9 mouse cellular contexts compared by ENCODE assay signal in the genomic region with DNA sequence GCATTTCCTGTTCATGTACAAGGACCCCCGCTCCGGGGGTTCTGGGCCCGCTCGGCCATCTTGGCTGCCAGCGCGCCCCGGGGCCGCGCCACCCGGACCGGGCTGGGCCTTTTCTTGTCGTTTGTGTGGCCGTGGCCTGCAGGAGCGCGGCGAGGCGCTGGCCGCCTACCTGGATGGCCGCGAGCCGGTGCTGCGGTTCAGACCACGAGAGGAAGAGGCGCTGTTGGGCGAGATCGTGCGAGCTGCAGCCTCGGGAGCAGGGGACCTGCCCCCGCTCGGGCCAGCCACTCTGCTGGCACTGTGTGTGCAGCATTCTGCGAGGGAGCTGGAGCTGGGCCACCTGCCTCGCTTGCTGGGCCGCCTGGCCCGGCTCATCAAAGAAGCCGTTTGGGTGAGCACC. TPM values are rescaled to one million over a fixed set of nuclear protein-coding genes. Genes with fewer than 3 reads are reported as not detected.
DNase-seq lines count a peak whose midpoint lies in the region; ATAC-seq and TF ChIP-seq lines count a peak whose summit lies in the region.
"Had no signal": no experiment of that assay in that cellular context is flagged by ENCODE, and none has a peak within 500 bp of the region (broad histone marks: within the 10 kb centered on the region; RNA-seq: fewer than 3 reads in every experiment).

No protein-coding gene starts in this region.

- peak; percentile 67 for DNase-seq in kidney, postnatal 0 days (ENCODE audit: low spot score)
- DNase-seq in kidney, adult 11 months = no peak
- peak; percentile 77 for DNase-seq in cerebellum, adult 9-10 months
- DNase-seq in retina, postnatal 1 day = peak; percentile 54
- DNase-seq in layer of hippocampus, adult 8-10 months (ENCODE audit: low spot score in 2 of 2) = no peak

- peak overlapping the region; percentile 2; the same call in 1 of the 2 replicates for H3K9ac ChIP-seq in kidney, postnatal 0 days (ENCODE audit: low read depth, low read length)
- peak overlapping the region; percentile 68 for H3K9ac ChIP-seq in heart, embryonic 14.5 days (ENCODE audit: low read length)
- H3K9ac ChIP-seq in limb, embryonic 15.5 days = 0 out of 2 replicates have a peak overlapping the region, but pooled peaks have one; percentile 28

- peak overlapping the region; percentile 45 for H3K4me2 ChIP-seq in kidney, postnatal 0 days (ENCODE audit: low read length)
- H3K4me2 ChIP-seq in heart, embryonic 14.5 days (ENCODE audit: low read length) = peak overlapping the region; percentile 59
- H3K4me2 ChIP-seq in limb, embryonic 15.5 days = peak overlapping the region; percentile 46

- no peak overlapping the region for H3K4me3 ChIP-seq in kidney, postnatal 0 days (replicated peaks; ENCODE audit: low read depth, low read length)
- H3K4me3 ChIP-seq in heart, embryonic 14.5 days (ENCODE audit: control insufficient read depth in 1 of 2, insufficient read depth in 1 of 2, low read depth in 1 of 2, low read length in 2 of 2) = peak overlapping the region; percentile 6 to 27; a peak in 3 of 4 replicates
- peak overlapping the region; percentile 27 for H3K4me3 ChIP-seq in limb, embryonic 15.5 days

- TF ChIP-seq CTCF in kidney, postnatal 0 days (IDR thresholded peaks at IDR 0.05; ENCODE audit: low read depth) = peak; percentile 52; the same call in 1 of the 2 replicates

- ATAC-seq in kidney, postnatal 0 days (replicated peaks; ENCODE audit: low FRiP score, low read depth) = 0 out of 2 replicates have a peak, but pooled peaks have one; percentile 23
- no peak for ATAC-seq in heart, embryonic 14.5 days (ENCODE audit: insufficient number of reproducible peaks, insufficient read depth, low FRiP score, low read depth)
- no peak for ATAC-seq in limb, embryonic 15.5 days (ENCODE audit: insufficient number of reproducible peaks, low FRiP score, low TSS enrichment, low read depth)
- no peak for ATAC-seq in CD4-positive, CD25-positive, alpha-beta regulatory T cell, adult 4 months

- H3K4me1 ChIP-seq in kidney, postnatal 0 days (replicated peaks; ENCODE audit: insufficient read depth, low read length) = peaks cover 6% of the 10 kb centered on the region; the same call in 1 of the 2 replicates
- peaks cover 17 to 29% of the 10 kb centered on the region in 2 experiments for H3K4me1 ChIP-seq in heart, embryonic 14.5 days (ENCODE audit: control insufficient read depth in 2 of 2, insufficient read depth in 2 of 2, low read length in 2 of 2)
- H3K4me1 ChIP-seq in limb, embryonic 15.5 days = peaks cover 28% of the 10 kb centered on the region

- H3K27ac ChIP-seq in kidney, postnatal 0 days = no peak overlapping the region
- H3K27ac ChIP-seq in heart, embryonic 14.5 days (replicated peaks in 1 of 2; ENCODE audit: control insufficient read depth in 1 of 2, insufficient read depth in 1 of 2, low read depth in 2 of 2, low read length in 2 of 2) = 0 out of 4 replicates have a peak overlapping the region, but pooled peaks of 1 of the 2 experiments have one; percentile 6
- H3K27ac ChIP-seq in limb, embryonic 15.5 days = 0 out of 2 replicates have a peak overlapping the region, but pooled peaks have one; percentile 27

- peaks cover 4% of the 10 kb centered on the region; the same call in 1 of the 2 replicates for H3K27me3 ChIP-seq in kidney, postnatal 0 days (ENCODE audit: insufficient read depth, low read length)
- peaks cover 3% of the 10 kb centered on the region; the same call in 1 of the 2 replicates for H3K27me3 ChIP-seq in heart, embryonic 14.5 days (ENCODE audit: control insufficient read depth, insufficient read depth, low read length)
- peaks cover 6% of the 10 kb centered on the region; the same call in 1 of the 2 replicates for H3K27me3 ChIP-seq in limb, embryonic 15.5 days

- H3K9me3 ChIP-seq in kidney, postnatal 0 days (replicated peaks; ENCODE audit: low read length) = no peaks in the 10 kb centered on the region
- H3K9me3 ChIP-seq in heart, embryonic 14.5 days (ENCODE audit: control insufficient read depth, low read length) = no peaks in the 10 kb centered on the region
- H3K9me3 ChIP-seq in limb, embryonic 15.5 days = no peaks in the 10 kb centered on the region

- H3K36me3 ChIP-seq in kidney, postnatal 0 days (ENCODE audit: insufficient read depth, low read length) = 0 out of 2 replicates have a peak, but pooled peaks cover 4% of the 10 kb centered on the region
- peaks cover 15% of the 10 kb centered on the region for H3K36me3 ChIP-seq in heart, embryonic 14.5 days (ENCODE audit: control insufficient read depth, insufficient read depth, low read length)
- H3K36me3 ChIP-seq in limb, embryonic 15.5 days = peaks cover 13% of the 10 kb centered on the region

- WGBS in kidney, postnatal 0 days = 21% methylated on average over 35 of the region's 35 CpGs
- 23% methylated on average over 35 of the region's 35 CpGs for WGBS in heart, embryonic 14.5 days
- 18% methylated on average over 35 of the region's 35 CpGs for WGBS in limb, embryonic 15.5 days

RNA-seq across cellular contexts. Expression of a gene that starts 5.2 kb away (rescaled TPM):
- 16.9 and 21.1 TPM in 2 replicates for polyA plus RNA-seq in kidney, postnatal 0 days (2015; fragmentation: Nextera tagmentation; extraction: Ambion mirVana)
- polyA plus RNA-seq in heart, embryonic 14.5 days (2014; fragmentation: Nextera tagmentation; extraction: Ambion mirVana) = 22.4 and 24.3 TPM in 2 replicates
- 11.4 and 12.0 TPM in 2 replicates for polyA plus RNA-seq in limb, embryonic 15.5 days (2015; fragmentation: Nextera tagmentation; extraction: Ambion mirVana)
- total RNA-seq in layer of hippocampus, adult 8-10 months (2022) = 1 to 10 TPM; 5.8 to 7.5 (median 6.6) TPM
- polyA plus RNA-seq in CD4-positive, CD25-positive, alpha-beta regulatory T cell, adult 4 months (2017; shearing (Covaris generic)) = under 1 TPM in 1 of 2 experiments, not detected in 1; 0.20 TPM
- total RNA-seq: hematopoietic stem cell, adult 5-6 weeks had no signal

RNA-seq across cellular contexts. Expression of a gene that starts 7.3 kb away (rescaled TPM):
- 3.9 and 4.8 TPM in 2 replicates for polyA plus RNA-seq in kidney, postnatal 0 days (2015; fragmentation: Nextera tagmentation; extraction: Ambion mirVana)
- 6.2 and 7.6 TPM in 2 replicates for polyA plus RNA-seq in heart, embryonic 14.5 days (2014; fragmentation: Nextera tagmentation; extraction: Ambion mirVana)
- polyA plus RNA-seq in limb, embryonic 15.5 days (2015; fragmentation: Nextera tagmentation; extraction: Ambion mirVana) = 21.9 and 36.8 TPM in 2 replicates
- 1 to 10 TPM; 1.5 to 4.4 (median 2.4) TPM for total RNA-seq in layer of hippocampus, adult 8-10 months (2022)
- under 1 TPM; 0.32 to 0.40 TPM for polyA plus RNA-seq in CD4-positive, CD25-positive, alpha-beta regulatory T cell, adult 4 months (2017; shearing (Covaris generic))
- total RNA-seq: hematopoietic stem cell, adult 5-6 weeks had no signal

RNA-seq across cellular contexts. Expression of a gene that starts 10.9 kb away (rescaled TPM):
- polyA plus RNA-seq in kidney, postnatal 0 days (2015; fragmentation: Nextera tagmentation; extraction: Ambion mirVana) = 0.17 and 0.29 TPM in 2 replicates
- 0.23 and 0.41 TPM in 2 replicates for polyA plus RNA-seq in heart, embryonic 14.5 days (2014; fragmentation: Nextera tagmentation; extraction: Ambion mirVana)
- polyA plus RNA-seq in limb, embryonic 15.5 days (2015; fragmentation: Nextera tagmentation; extraction: Ambion mirVana) = 0.14 and 0.27 TPM in 2 replicates
- total RNA-seq in layer of hippocampus, adult 8-10 months (2022) = under 1 TPM in 3 of 4 experiments, not detected in 1; 0.14 to 0.27 (median 0.22) TPM
- not detected for polyA plus RNA-seq in CD4-positive, CD25-positive, alpha-beta regulatory T cell, adult 4 months (2017; shearing (Covaris generic))
- total RNA-seq: hematopoietic stem cell, adult 5-6 weeks had no signal

RNA-seq across cellular contexts. Expression of a gene that starts 15.4 kb away (rescaled TPM):
- 0.08 and 0.26 TPM in 2 replicates for polyA plus RNA-seq in kidney, postnatal 0 days (2015; fragmentation: Nextera tagmentation; extraction: Ambion mirVana)
- 0.07 TPM in 1 of 2 replicates, not detected in the other for polyA plus RNA-seq in heart, embryonic 14.5 days (2014; fragmentation: Nextera tagmentation; extraction: Ambion mirVana)
- 2.9 and 3.3 TPM in 2 replicates for polyA plus RNA-seq in limb, embryonic 15.5 days (2015; fragmentation: Nextera tagmentation; extraction: Ambion mirVana)
- total RNA-seq in layer of hippocampus, adult 8-10 months (2022) = under 1 TPM in 3 of 4 experiments, not detected in 1; 0.20 to 0.28 (median 0.21) TPM
- polyA plus RNA-seq in CD4-positive, CD25-positive, alpha-beta regulatory T cell, adult 4 months (2017; shearing (Covaris generic)) = not detected

RNA-seq across cellular contexts. Expression of a gene that starts 17.2 kb away (rescaled TPM):
- polyA plus RNA-seq in kidney, postnatal 0 days (2015; fragmentation: Nextera tagmentation; extraction: Ambion mirVana) = 0.12 TPM in 1 of 2 replicates, not detected in the other
- not detected in 2 replicates for polyA plus RNA-seq in heart, embryonic 14.5 days (2014; fragmentation: Nextera tagmentation; extraction: Ambion mirVana)
- polyA plus RNA-seq in limb, embryonic 15.5 days (2015; fragmentation: Nextera tagmentation; extraction: Ambion mirVana) = 0.58 and 0.93 TPM in 2 replicates
- not detected for total RNA-seq in layer of hippocampus, adult 8-10 months (2022)
- not detected for polyA plus RNA-seq in CD4-positive, CD25-positive, alpha-beta regulatory T cell, adult 4 months (2017; shearing (Covaris generic))
- total RNA-seq: hematopoietic stem cell, adult 5-6 weeks had no signal

Comparison
In these comparisons a context has a peak if more than half of its experiments do, and no peak if none do; other contexts are left out.
1. DNase-seq: peak in kidney, postnatal 0 days (single experiment), cerebellum, adult 9-10 months (single experiment) and retina, postnatal 1 day (single experiment); none in kidney, adult 11 months (single experiment) and layer of hippocampus, adult 8-10 months (0 of 2).
2. H3K9ac ChIP-seq: peak in every context shown above with its lines; median percentile 68 in heart, embryonic 14.5 days; 28 in limb, embryonic 15.5 days; 2 in kidney, postnatal 0 days.
3. RNA of a gene that starts 5.2 kb away (polyA plus RNA-seq): 22.4 to 24.3 TPM in heart, embryonic 14.5 days, 16.9 to 21.1 TPM in kidney, postnatal 0 days and 11.4 to 12.0 TPM in limb, embryonic 15.5 days; 0.20 TPM in CD4-positive, CD25-positive, alpha-beta regulatory T cell, adult 4 months; every median in the first group is over 10 times any median in the second.
4. Peak in every context shown above with its lines, with median percentiles within 50 percentile points of each other: H3K4me2 ChIP-seq.